In the genomic region with DNA sequence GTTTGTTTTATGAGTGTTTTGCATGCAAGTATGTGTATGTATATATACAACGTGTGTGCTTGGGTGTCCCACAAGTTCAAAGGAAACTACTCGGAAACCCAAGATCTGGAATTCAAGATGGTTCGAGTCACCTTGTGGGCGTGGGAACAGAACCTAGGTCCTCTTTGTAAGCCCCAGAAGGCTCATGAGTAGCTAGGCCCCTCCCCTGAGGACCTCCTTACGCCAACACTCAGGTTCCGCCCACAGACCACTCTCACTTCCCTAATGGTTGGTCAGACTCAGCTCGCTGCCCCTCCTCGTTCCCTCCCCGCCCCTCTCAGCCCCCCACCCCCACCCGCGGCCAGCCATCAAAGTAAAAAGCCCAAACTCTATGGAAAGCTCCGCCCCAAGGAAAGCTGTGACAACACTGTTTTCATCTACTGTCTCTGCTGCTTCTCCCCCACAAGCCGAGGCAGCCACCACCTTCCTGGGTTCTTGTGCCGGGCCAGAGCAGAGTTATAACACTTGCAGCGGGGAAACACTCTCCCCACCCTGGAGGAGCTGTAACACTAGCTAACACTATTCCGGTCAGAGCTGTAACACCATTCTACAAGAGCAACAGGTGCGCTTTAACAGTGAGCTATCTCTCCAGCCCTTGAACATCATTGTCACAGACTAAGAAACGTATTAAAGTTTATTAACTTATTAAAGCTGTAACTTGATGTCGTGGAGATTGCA, we compare ENCODE assay signal across 8 mouse cellular contexts. TPM values are rescaled to one million over a fixed set of nuclear protein-coding genes. Genes with fewer than 3 reads are reported as not detected.
DNase-seq lines count a peak whose midpoint lies in the region; ATAC-seq and TF ChIP-seq lines count a peak whose summit lies in the region.

No protein-coding gene starts in this region.

- H3K9me3 ChIP-seq in E14TG2a.4 (ENCODE audit: low read length), result no peaks in the 10 kb centered on the region
- H3K9me3 ChIP-seq in intestine, embryonic 15.5 days, result no peaks in the 10 kb centered on the region
- no peaks in the 10 kb centered on the region for H3K9me3 ChIP-seq in lung, embryonic 15.5 days
- H3K9me3 ChIP-seq in neural tube, embryonic 14.5 days (ENCODE audit: control insufficient read depth, low read length), result no peaks in the 10 kb centered on the region

- WGBS in bone marrow, adult 2 months, result 12% methylated on average over 19 of the region's 19 CpGs
- 17% methylated on average over 19 of the region's 19 CpGs for WGBS in intestine, embryonic 15.5 days
- WGBS in lung, embryonic 15.5 days, result 11% methylated on average over 19 of the region's 19 CpGs
- 12% methylated on average over 19 of the region's 19 CpGs for WGBS in neural tube, embryonic 14.5 days

- H3K4me1 ChIP-seq in E14TG2a.4 (replicated peaks; ENCODE audit: low read depth, low read length), result peaks cover 78% of the 10 kb centered on the region
- H3K4me1 ChIP-seq in bone marrow, adult 2 months (ENCODE audit: control insufficient read depth, insufficient read depth, low read length), result peaks cover 5% of the 10 kb centered on the region; the same call in 1 of the 2 replicates
- H3K4me1 ChIP-seq in intestine, embryonic 15.5 days (replicated peaks), result peaks cover 16% of the 10 kb centered on the region
- H3K4me1 ChIP-seq in lung, embryonic 15.5 days, result peaks cover 30% of the 10 kb centered on the region
- H3K4me1 ChIP-seq in neural tube, embryonic 14.5 days (ENCODE audit: control insufficient read depth, insufficient read depth, low read length), result no peaks in the 10 kb centered on the region; the same call in 1 of the 2 replicates

- H3K27ac ChIP-seq in bone marrow, adult 2 months (ENCODE audit: control insufficient read depth, insufficient read depth, low read depth, low read length, poor library complexity), result peak overlapping the region; percentile 72
- H3K27ac ChIP-seq in intestine, embryonic 15.5 days, result no peak overlapping the region
- peak overlapping the region; percentile 75; the same call in 1 of the 2 replicates for H3K27ac ChIP-seq in lung, embryonic 15.5 days
- H3K27ac ChIP-seq in neural tube, embryonic 14.5 days (ENCODE audit: low read depth, low read length), result no peak overlapping the region

- peak; percentile 70; the same call in 1 of the 2 replicates for ATAC-seq in intestine, embryonic 15.5 days
- ATAC-seq in lung, embryonic 15.5 days (ENCODE audit: borderline replicate concordance, extremely low read depth, low FRiP score, low TSS enrichment), result peak; percentile 88
- 0 out of 2 replicates have a peak, but pooled peaks have one; percentile 33 for ATAC-seq in neural tube, embryonic 14.5 days (ENCODE audit: low read depth)
- ATAC-seq in erythroid progenitor cell, adult 5-6 weeks (replicated peaks; ENCODE audit: low FRiP score, poor library complexity, severe bottlenecking), result no peak

- no peak for TF ChIP-seq CTCF in E14TG2a.4 (conservative IDR thresholded peaks at IDR 0.05; ENCODE audit: low read length)
- TF ChIP-seq CTCF in bone marrow, adult 2 months (IDR thresholded peaks at IDR 0.05; ENCODE audit: control insufficient read depth, insufficient read depth, low read length), result no peak

- no peak overlapping the region for H3K9ac ChIP-seq in intestine, embryonic 15.5 days
- H3K9ac ChIP-seq in lung, embryonic 15.5 days, result no peak overlapping the region
- no peak overlapping the region for H3K9ac ChIP-seq in neural tube, embryonic 14.5 days (replicated peaks; ENCODE audit: low read depth, low read length)

- H3K4me3 ChIP-seq in E14TG2a.4 (replicated peaks; ENCODE audit: low read length), result peak overlapping the region; percentile 83
- H3K4me3 ChIP-seq in bone marrow, adult 2 months (replicated peaks; ENCODE audit: control insufficient read depth, low read depth, low read length), result peak overlapping the region; percentile 27
- H3K4me3 ChIP-seq in intestine, embryonic 15.5 days (replicated peaks), result 0 out of 2 replicates have a peak overlapping the region, but pooled peaks have one; percentile 3
- H3K4me3 ChIP-seq in lung, embryonic 15.5 days, result no peak overlapping the region
- no peak overlapping the region for H3K4me3 ChIP-seq in neural tube, embryonic 14.5 days (ENCODE audit: low read depth, low read length)

- no peak for TF ChIP-seq POLR2A in bone marrow, adult 2 months (IDR thresholded peaks at IDR 0.05; ENCODE audit: borderline replicate concordance, control insufficient read depth, low read depth, low read length)

- H3K4me2 ChIP-seq in intestine, embryonic 15.5 days (replicated peaks), result peak overlapping the region; percentile 43; the same call in 1 of the 2 replicates
- H3K4me2 ChIP-seq in lung, embryonic 15.5 days, result peak overlapping the region; percentile 93
- H3K4me2 ChIP-seq in neural tube, embryonic 14.5 days (ENCODE audit: low read depth, low read length), result no peak overlapping the region

- H3K27me3 ChIP-seq in E14TG2a.4 (ENCODE audit: insufficient read depth, low read length), result no peaks in the 10 kb centered on the region
- H3K27me3 ChIP-seq in intestine, embryonic 15.5 days (replicated peaks), result no peaks in the 10 kb centered on the region
- no peaks in the 10 kb centered on the region for H3K27me3 ChIP-seq in lung, embryonic 15.5 days
- 0 out of 2 replicates have a peak, but pooled peaks cover 3% of the 10 kb centered on the region for H3K27me3 ChIP-seq in neural tube, embryonic 14.5 days (ENCODE audit: control insufficient read depth, insufficient read depth, low read length)

- H3K36me3 ChIP-seq in E14TG2a.4 (ENCODE audit: insufficient read depth, low read length), result no peaks in the 10 kb centered on the region
- no peaks in the 10 kb centered on the region for H3K36me3 ChIP-seq in intestine, embryonic 15.5 days
- H3K36me3 ChIP-seq in lung, embryonic 15.5 days, result no peaks in the 10 kb centered on the region
- H3K36me3 ChIP-seq in neural tube, embryonic 14.5 days (ENCODE audit: control insufficient read depth, insufficient read depth, low read length), result no peaks in the 10 kb centered on the region

- peak; percentile 64 for DNase-seq in gastrocnemius, postnatal 25 days
- DNase-seq in MN1 (ENCODE audit: low spot score), result no peak

RNA-seq across cellular contexts. Expression of gene Ggta1, which starts 0.5 kb away (rescaled TPM):
- 7.3 and 16.2 TPM in 2 replicates for polyA plus RNA-seq in bone marrow, adult 2 months (2011; ENCODE audit: insufficient read depth, insufficient read length, low replicate concordance, missing spikeins)
- 10 to 100 TPM in 1 of 2 experiments, 1 to 10 TPM in 1; 8.7 to 10.2 TPM for total RNA-seq in gastrocnemius, postnatal 25 days (2021)
- polyA plus RNA-seq in intestine, embryonic 15.5 days (2015; fragmentation: Nextera tagmentation; extraction: Ambion mirVana), result 18.0 and 18.5 TPM in 2 replicates
- polyA plus RNA-seq in lung, embryonic 15.5 days (2015; fragmentation: Nextera tagmentation; extraction: Ambion mirVana), result 19.6 and 20.8 TPM in 2 replicates
- 5.3 and 8.9 TPM in 2 replicates for polyA plus RNA-seq in neural tube, embryonic 14.5 days (2014; fragmentation: Nextera tagmentation; extraction: Ambion mirVana)
- 12.2 and 14.4 TPM in 2 replicates for total RNA-seq in erythroid progenitor cell, adult 5-6 weeks (2015; ENCODE audit: low replicate concordance)
- 6.2 and 6.8 TPM in 2 replicates for total RNA-seq in erythroid progenitor cell, adult 5-6 weeks (2017; ENCODE audit: low replicate concordance)

Comparison
In these comparisons a context has a peak if more than half of its experiments do, and no peak if none do; other contexts are left out.
1. H3K4me3 ChIP-seq: peak in E14TG2a.4 (single experiment), bone marrow, adult 2 months (single experiment) and intestine, embryonic 15.5 days (single experiment); none in lung, embryonic 15.5 days (single experiment) and neural tube, embryonic 14.5 days (single experiment).
2. H3K27ac ChIP-seq: peak in bone marrow, adult 2 months (single experiment) and lung, embryonic 15.5 days (single experiment); none in intestine, embryonic 15.5 days (single experiment) and neural tube, embryonic 14.5 days (single experiment).